Mouse (Mus musculus): ENCODE measurements around the gene Lce3e.

DNA sequence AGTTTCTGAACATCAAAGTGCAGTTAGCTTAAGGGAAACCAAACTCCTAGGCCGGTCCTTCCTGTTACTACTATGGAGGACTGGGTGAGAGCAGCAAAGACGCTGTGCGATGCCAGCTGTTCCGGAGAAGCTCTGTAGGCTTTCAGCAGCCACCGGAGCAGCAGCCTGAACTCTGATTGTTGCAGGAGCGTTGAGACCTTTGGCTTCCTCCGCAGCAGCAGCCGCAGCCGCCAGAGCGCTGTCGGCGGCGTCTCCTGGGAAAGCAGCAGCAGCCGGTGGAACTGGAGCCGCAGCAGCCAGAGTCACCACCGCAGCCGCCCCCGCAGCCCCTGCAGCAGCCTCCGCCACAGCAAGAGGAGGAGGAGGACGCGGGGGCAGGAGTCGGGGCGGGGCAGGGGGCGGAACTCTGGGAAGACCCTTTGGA, 47.5 kb downstream of the Lce3e start:
- TF ChIP-seq POLR2A (IDR thresholded peaks at IDR 0.05; ENCODE audit: borderline replicate concordance, control insufficient read depth, low read depth, low read length) (no peak), CTCF (IDR thresholded peaks at IDR 0.05; ENCODE audit: control insufficient read depth, insufficient read depth, low read length) (no peak)

Measured in bone marrow, adult 2 months (tissue).